Mouse (Mus musculus) intestine, postnatal 0 days (tissue): ENCODE results near the gene Hivep3. TPM values are rescaled to one million over a fixed set of nuclear protein-coding genes. Genes with fewer than 3 reads are reported as not detected.

Experiments
- ATAC-seq: fragments of 200-750 bp; cut with Nextera tagmentation; 2 replicates; pipeline ENCODE4 v1.8.0; 2017; ENCODE audit warnings: mild to moderate bottlenecking, moderate TSS enrichment, moderate library complexity
- H3K27ac ChIP-seq: fragments of 300-500 bp; sonication (generic); 2 replicates; pipeline ENCODE4 v1.5.1; 2014; ENCODE audit warnings: mild to moderate bottlenecking, low read depth, low read length, moderate library complexity
- H3K27me3 ChIP-seq: fragments of 300-500 bp; sonication (generic); replicated peaks from 2 replicates; pipeline ENCODE4 v1.6.1; 2014; ENCODE audit warnings: low read length, mixed read lengths; ENCODE audit not compliant: control insufficient read depth, insufficient read depth
- H3K36me3 ChIP-seq: fragments of 300-500 bp; sonication (generic); 2 replicates; pipeline ENCODE4 v1.6.1; 2014; ENCODE audit warnings: mild to moderate bottlenecking, moderate library complexity; ENCODE audit not compliant: control insufficient read depth, insufficient read depth
- H3K4me1 ChIP-seq: fragments of 300-500 bp; sonication (generic); replicated peaks from 2 replicates; pipeline ENCODE4 v1.6.1; 2014; ENCODE audit warnings: antibody characterized with exemption, low read length, mixed read lengths; ENCODE audit not compliant: control insufficient read depth, insufficient read depth
- H3K4me2 ChIP-seq: fragments of 300-500 bp; sonication (generic); replicated peaks from 2 replicates; pipeline ENCODE4 v1.6.1; 2014; ENCODE audit warnings: low read depth, mild to moderate bottlenecking, moderate library complexity
- H3K4me3 ChIP-seq: fragments of 300-500 bp; sonication (generic); 2 replicates; pipeline ENCODE4 v1.5.1; 2014; ENCODE audit warnings: low read depth, low read length
- H3K9ac ChIP-seq: fragments of 300-500 bp; sonication (generic); 2 replicates; pipeline ENCODE4 v1.6.1; 2014; ENCODE audit warnings: mild to moderate bottlenecking, low read depth, low read length
- H3K9me3 ChIP-seq: fragments of 300-500 bp; sonication (generic); 2 replicates; pipeline ENCODE4 v1.6.1; 2016; ENCODE audit warnings: mixed run types; ENCODE audit not compliant: control insufficient read depth
- CTCF ChIP-seq: sonication (generic); IDR thresholded peaks from 2 replicates; pipeline ENCODE4 v1.5.1; 2016; ENCODE audit warnings: low read depth, mild to moderate bottlenecking, control low read depth, antibody characterized with exemption, moderate library complexity
- WGBS: fragments of 180-500 bp; shearing (Covaris S2); extraction: QIAGEN DNeasy Blood & Tissue Kit; methylation state at CpG from one replicate; pipeline ENCODE4 v1.1.7; 2014; 5-methylcytosine and 5-hydroxymethylcytosine counted together
- polyA plus RNA-seq: library from polyadenylated mRNA; unstranded; fragments of >200 nt; fragmentation: Nextera tagmentation; extraction: Ambion mirVana; gene quantifications from 2 replicates; pipeline ENCODE4 v1.2.1, GENCODE M21; 2015

Gene Hivep3
- polyA plus RNA-seq, 1 experiment from 2014 or later = 4.1 TPM

DNA sequence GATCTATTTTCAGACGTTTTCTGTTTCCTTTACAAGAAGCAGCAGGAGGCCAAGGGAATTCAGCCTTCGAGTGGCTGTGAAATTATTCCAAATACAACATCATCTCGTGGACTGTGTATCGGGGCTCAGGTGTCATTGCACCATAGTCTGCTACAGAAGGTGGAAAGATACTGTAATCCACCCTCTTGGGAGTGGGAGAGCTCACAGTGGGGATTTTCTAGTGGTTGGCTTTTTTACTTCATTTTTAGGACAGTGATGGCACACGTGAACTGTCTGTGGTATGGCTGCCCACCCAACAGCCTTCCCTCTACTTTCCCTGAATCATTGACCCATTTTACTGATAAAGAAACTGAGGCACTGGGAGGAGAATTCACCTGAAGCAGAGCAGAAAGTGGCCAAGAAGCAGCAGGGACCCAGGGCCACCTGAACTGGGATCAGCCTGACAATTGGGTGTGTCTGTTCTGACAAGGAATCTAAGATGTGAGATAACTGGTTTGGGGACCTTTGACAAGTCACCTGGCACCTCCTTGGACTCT lies 233.6 kb downstream of the Hivep3 start:
- Histone ChIP-seq H3K4me1 (no peaks in the 10 kb centered on the region), H3K27ac (no peak overlapping the region), H3K9ac (no peak overlapping the region), H3K36me3 (no peaks in the 10 kb centered on the region), H3K27me3 (no peaks in the 10 kb centered on the region), H3K9me3 (no peaks in the 10 kb centered on the region), H3K4me3 (no peak overlapping the region), H3K4me2 (no peak overlapping the region)
- 68% methylated on average over 5 of the region's 5 CpGs for WGBS
- no peak for ATAC-seq
- TF ChIP-seq CTCF = no peak

DNA sequence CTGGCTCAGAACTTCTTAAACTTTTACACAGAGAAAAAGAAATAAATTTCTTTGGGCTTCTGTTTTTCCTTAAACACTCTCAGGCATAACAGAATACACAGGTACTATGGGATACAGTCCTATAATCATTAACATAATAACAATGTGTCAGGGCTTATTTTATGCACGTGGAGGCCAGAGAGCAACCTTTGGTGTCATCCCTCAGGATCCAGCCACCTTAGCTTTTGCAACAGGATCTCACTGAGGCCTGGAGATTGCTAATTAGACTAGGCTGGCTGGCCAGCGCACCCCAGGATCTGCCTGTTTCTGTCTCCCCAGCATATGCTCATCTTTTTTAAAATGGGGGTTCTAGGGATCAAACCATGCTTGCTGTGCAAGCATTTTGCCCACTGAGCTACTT lies 234.1 kb downstream of the Hivep3 start:
- WGBS = 48% methylated on average over 2 of the region's 2 CpGs
- H3K9ac ChIP-seq = no peak overlapping the region
- no peak for ATAC-seq
- no peak for TF ChIP-seq CTCF
- H3K27ac ChIP-seq = no peak overlapping the region
- H3K27me3 ChIP-seq = no peaks in the 10 kb centered on the region
- no peak overlapping the region for H3K4me2 ChIP-seq
- H3K4me3 ChIP-seq = no peak overlapping the region
- no peaks in the 10 kb centered on the region for H3K36me3 ChIP-seq
- no peaks in the 10 kb centered on the region for H3K4me1 ChIP-seq
- H3K9me3 ChIP-seq = no peaks in the 10 kb centered on the region

DNA sequence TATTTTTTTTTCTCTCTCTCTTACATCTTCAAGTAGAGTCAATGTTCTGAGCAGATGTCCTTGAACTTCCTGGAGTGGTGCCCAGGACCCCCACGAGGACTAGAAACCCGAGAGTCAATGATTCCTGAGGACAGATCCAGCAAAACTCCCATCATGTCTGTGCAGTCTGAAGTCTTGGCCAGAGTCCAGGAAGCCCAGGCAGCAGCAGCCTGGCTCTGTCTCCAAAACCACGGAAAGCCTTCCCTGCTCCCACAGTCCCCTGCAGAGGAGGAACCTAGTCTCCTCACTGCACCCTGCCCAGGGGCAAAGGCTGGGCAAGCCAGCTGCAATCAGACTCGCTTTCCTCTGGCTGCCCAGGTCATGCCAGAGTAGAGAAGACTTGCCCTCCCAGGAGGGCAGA lies 234.5 kb downstream of the Hivep3 start:
- 25% methylated on average over 4 of the region's 4 CpGs for WGBS
- Histone ChIP-seq H3K36me3 (no peaks in the 10 kb centered on the region), H3K27me3 (no peaks in the 10 kb centered on the region), H3K4me1 (no peaks in the 10 kb centered on the region), H3K9ac (no peak overlapping the region), H3K4me2 (no peak overlapping the region), H3K27ac (no peak overlapping the region), H3K4me3 (no peak overlapping the region), H3K9me3 (no peaks in the 10 kb centered on the region)
- TF ChIP-seq CTCF = no peak
- ATAC-seq = no peak

DNA sequence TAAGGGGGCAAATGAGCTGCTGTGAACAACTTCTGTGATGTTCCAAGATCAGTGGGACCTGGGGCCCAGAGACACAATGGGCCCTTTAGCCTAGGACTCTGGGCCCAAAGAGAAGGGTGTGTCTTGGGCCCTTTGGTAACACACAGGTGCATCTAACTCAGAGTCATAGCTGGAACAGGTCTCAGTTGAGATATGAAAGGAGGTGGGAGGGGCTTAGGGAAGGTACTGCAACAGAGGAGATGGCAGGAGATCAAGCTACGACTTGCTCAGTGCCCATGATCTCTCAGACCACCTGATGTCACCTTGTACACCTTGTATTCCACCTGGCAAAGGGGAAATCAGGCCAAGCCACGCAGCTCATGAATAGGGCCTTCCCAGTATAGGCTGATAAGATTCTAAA lies 235.3 kb downstream of the Hivep3 start:
- H3K4me1 ChIP-seq = no peaks in the 10 kb centered on the region
- WGBS = 62% methylated on average over 2 of the region's 2 CpGs

DNA sequence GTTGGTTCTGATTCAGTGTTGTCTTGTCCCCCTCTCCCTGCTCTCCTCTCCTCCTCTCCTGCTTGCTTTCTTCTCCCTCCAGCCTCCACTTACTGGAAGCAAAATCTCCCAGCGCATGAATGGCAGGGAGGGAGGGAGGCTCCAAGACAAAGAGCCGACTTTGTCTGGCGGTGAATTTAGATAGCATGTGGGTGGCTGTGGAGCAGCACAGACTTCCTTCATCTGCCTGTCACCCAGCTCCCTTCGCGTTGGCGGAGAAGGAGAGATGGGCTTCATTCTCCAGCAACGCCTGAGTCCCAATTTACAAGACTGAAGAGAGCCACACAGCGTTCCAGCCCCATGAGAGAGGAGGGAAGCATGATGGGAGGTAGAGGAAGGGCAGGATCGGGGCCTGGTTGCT lies 236.6 kb downstream of the Hivep3 start:
- no peaks in the 10 kb centered on the region for H3K27me3 ChIP-seq
- H3K27ac ChIP-seq = no peak overlapping the region
- TF ChIP-seq CTCF = no peak
- H3K9ac ChIP-seq = no peak overlapping the region
- no peak for ATAC-seq
- no peaks in the 10 kb centered on the region for H3K36me3 ChIP-seq
- no peaks in the 10 kb centered on the region for H3K4me1 ChIP-seq
- WGBS = 61% methylated on average over 9 of the region's 9 CpGs
- no peaks in the 10 kb centered on the region for H3K9me3 ChIP-seq
- H3K4me3 ChIP-seq = no peak overlapping the region
- no peak overlapping the region for H3K4me2 ChIP-seq

More for the DNA sequence above, 235.3 kb downstream of the Hivep3 start:
- no peak for ATAC-seq
- Histone ChIP-seq H3K27me3 (no peaks in the 10 kb centered on the region), H3K9ac (no peak overlapping the region), H3K4me3 (no peak overlapping the region), H3K27ac (no peak overlapping the region), H3K4me2 (no peak overlapping the region), H3K36me3 (no peaks in the 10 kb centered on the region), H3K9me3 (no peaks in the 10 kb centered on the region)
- no peak for TF ChIP-seq CTCF

DNA sequence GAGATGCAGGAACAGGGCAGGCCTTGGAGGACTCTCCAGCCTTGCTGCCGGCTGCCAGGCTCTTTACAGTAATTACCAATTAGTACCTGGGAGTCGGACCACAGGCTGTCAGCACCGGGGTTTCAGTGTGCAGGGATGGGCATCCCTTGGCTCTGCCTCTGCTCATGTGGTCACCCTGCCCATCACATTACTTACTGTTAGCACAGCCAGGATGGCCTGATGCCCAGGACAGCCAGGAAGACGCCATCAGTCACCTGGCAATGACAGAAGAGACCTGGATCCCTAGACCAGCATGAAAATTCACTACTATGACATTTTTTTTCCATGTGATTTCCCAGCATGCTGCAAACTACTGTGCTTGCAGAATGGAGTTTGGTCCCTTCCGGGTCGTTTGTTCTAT lies 238.8 kb downstream of the Hivep3 start:
- ATAC-seq = no peak
- 72% methylated on average over 6 of the region's 6 CpGs for WGBS
- TF ChIP-seq CTCF = no peak

More for the DNA sequence above, 238.8 kb downstream of the Hivep3 start:
- H3K9me3 ChIP-seq = no peaks in the 10 kb centered on the region
- no peaks in the 10 kb centered on the region for H3K4me1 ChIP-seq
- no peak overlapping the region for H3K27ac ChIP-seq
- H3K4me3 ChIP-seq = no peak overlapping the region
- H3K27me3 ChIP-seq = no peaks in the 10 kb centered on the region
- no peak overlapping the region for H3K9ac ChIP-seq
- no peaks in the 10 kb centered on the region for H3K36me3 ChIP-seq
- no peak overlapping the region for H3K4me2 ChIP-seq
